Mouse (Mus musculus) olfactory bulb, adult 2 months (tissue): ENCODE measurements around the gene Dis3l2. TPM values are rescaled to one million over a fixed set of nuclear protein-coding genes. Genes with fewer than 3 reads are reported as not detected.
A peak's percentile ranks its signal among the peaks of the same experiment; 100 is the strongest.

Experiments
- H3K27ac ChIP-seq: fragments of 200-500 bp; 2 replicates; pipeline ENCODE4 v1.5.1; 2012; ENCODE audit warnings: low read depth, low read length; ENCODE audit not compliant: insufficient read depth
- H3K4me1 ChIP-seq: fragments of 200-500 bp; 2 replicates; pipeline ENCODE4 v1.6.1; 2012; ENCODE audit warnings: low read length; ENCODE audit not compliant: control insufficient read depth, insufficient read depth
- H3K4me3 ChIP-seq: fragments of 200-500 bp; 2 replicates; pipeline ENCODE4 v1.5.1; 2012; ENCODE audit warnings: mild to moderate bottlenecking, low read depth, low read length, moderate library complexity; ENCODE audit not compliant: insufficient read depth
- CTCF ChIP-seq: fragments of 200-500 bp; IDR thresholded peaks from 2 replicates; pipeline ENCODE4 v1.5.1; 2012; ENCODE audit warnings: low read depth, mild to moderate bottlenecking, low read length, moderate library complexity; ENCODE audit not compliant: insufficient read depth
- POLR2A ChIP-seq: fragments of 200-500 bp; IDR thresholded peaks from 2 replicates; pipeline ENCODE4 v1.6.1; 2012; ENCODE audit warnings: mild to moderate bottlenecking, low read depth, low read length, moderate library complexity; ENCODE audit not compliant: insufficient read depth
- WGBS: fragments of 180-500 bp; shearing (Covaris S2); methylation state at CpG from one replicate; pipeline ENCODE4 v1.1.7; 2018; 5-methylcytosine and 5-hydroxymethylcytosine counted together
- polyA plus RNA-seq: library from polyadenylated mRNA; stranded (reverse); fragments of >200 nt; gene quantifications from 2 replicates; pipeline ENCODE4 v1.2.4, GENCODE M21; 2012; ENCODE audit warnings: low replicate concordance; ENCODE audit not compliant: missing spikeins, insufficient read depth, insufficient read length

Dis3l2 gene
- polyA plus RNA-seq, 1 experiment: not detected

DNA sequence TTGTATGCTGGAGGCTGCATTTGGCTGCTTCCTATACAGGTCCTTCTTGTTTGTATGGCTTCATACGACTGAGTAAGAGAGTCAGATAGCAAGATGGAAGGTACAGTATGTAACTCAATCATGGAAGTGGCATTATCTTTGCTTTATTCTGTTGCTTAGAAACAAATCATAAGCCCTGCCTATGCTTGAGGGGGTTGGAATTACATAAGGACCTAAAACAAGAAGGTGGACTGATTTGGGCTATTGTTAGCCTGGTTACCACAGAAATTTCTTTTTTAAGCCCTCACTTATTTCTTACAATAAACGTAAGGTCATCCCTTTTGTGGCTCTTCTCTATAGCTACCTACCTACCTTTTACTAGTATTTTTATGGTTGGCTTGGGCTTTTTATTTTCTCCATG is 131.4 kb downstream of the Dis3l2 start:
- no peak for TF ChIP-seq POLR2A
- TF ChIP-seq CTCF: no peak
- Histone ChIP-seq H3K4me1 (peaks cover 3% of the 10 kb centered on the region; the same call in 1 of the 2 replicates), H3K4me3 (no peak overlapping the region), H3K27ac (0 out of 2 replicates have a peak overlapping the region, but pooled peaks have one; percentile 7)
- WGBS: 65% methylated on average over 2 of the region's 2 CpGs

DNA sequence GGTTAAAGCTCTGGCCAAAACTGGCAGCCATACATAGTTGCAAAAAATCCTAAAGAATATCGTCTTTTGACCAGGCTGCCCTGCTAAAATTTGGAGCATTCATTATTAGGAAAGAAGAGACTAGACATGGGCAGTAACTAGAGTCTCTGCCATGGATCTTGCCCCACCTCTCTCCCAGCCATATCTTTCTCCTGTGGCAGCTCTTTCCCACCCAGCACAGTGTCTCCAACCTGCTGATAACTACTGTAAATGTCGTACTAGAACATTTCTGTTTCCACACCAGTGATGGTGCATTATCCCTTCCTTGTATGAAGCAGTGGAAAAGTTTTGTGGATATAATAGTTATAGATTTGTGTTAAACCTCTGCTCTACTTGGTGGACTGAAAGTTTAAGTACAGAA is 147.1 kb downstream of the Dis3l2 start:
- Histone ChIP-seq H3K27ac (no peak overlapping the region), H3K4me1 (no peaks in the 10 kb centered on the region), H3K4me3 (no peak overlapping the region)
- 86% methylated on average over 2 of the region's 2 CpGs for WGBS
- TF ChIP-seq POLR2A: no peak
- TF ChIP-seq CTCF: no peak

DNA sequence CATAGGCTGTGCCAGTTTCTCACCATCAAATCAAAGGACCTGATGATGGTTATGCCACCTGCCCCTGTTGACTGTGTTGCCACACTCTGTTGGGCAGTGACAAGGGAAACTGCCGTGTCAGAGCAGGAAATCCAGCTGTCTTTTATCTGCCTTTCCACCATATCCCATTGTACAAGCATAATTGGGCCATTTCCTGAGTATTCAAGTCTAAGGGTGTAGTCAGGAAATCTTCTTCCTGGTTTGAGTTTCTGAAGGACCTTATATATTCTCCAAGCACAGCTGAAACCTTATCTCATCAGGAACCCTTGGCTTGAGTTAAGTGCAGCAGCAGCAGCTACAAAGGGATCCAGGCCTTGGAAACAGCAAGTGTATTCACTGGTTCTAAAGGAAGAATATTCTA is 155.3 kb downstream of the Dis3l2 start:
- 63% methylated on average over 1 of the region's 1 CpGs for WGBS
- Histone ChIP-seq H3K27ac (no peak overlapping the region), H3K4me1 (no peaks in the 10 kb centered on the region), H3K4me3 (no peak overlapping the region)
- TF ChIP-seq POLR2A (no peak), CTCF (no peak)

DNA sequence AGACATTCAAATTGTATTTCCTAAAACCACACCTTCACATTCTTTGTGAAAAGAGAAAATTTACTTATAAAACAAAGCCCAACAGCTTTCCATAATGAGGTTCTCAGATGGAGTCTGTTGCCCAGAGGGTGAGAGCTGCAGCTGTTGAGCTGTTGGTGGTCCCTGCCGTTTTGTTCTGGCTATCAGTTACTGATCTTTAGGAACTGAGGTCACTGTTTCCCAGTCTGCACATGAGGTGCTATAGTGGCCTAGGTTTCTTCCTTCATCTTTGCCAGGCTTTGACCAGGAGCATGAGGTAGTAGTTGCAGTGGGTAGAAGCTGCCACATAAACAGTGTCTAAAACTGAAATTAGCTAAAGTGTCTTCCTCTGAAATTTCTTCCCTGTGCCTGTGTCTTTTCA is 155.8 kb downstream of the Dis3l2 start:
- Histone ChIP-seq H3K27ac (no peak overlapping the region), H3K4me3 (no peak overlapping the region), H3K4me1 (no peaks in the 10 kb centered on the region)
- no peak for TF ChIP-seq CTCF
- no peak for TF ChIP-seq POLR2A
- 24% methylated on average over 1 of the region's 1 CpGs for WGBS

DNA sequence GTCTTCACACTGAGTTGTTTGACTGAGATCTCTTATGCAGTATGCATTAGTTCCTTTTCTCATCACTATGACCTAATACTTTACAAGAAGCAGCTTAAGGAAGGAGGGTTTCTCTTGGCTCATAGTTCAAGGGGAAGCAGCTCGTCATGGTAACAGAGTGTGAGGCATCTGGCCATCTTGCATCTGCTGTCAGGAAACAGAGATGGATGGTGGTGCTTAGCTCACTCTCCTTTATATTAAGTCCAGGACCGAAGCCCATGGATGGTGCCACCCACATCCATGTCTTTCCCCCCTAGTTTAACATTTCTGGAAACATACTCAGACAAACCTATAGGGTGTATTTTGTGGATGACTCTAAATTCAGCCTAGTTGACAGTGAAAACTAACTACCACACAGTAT is 170.1 kb downstream of the Dis3l2 start:
- Histone ChIP-seq H3K27ac (no peak overlapping the region), H3K4me1 (no peaks in the 10 kb centered on the region), H3K4me3 (no peak overlapping the region)
- WGBS: 59% methylated on average over 2 of the region's 2 CpGs
- TF ChIP-seq POLR2A: no peak
- no peak for TF ChIP-seq CTCF

DNA sequence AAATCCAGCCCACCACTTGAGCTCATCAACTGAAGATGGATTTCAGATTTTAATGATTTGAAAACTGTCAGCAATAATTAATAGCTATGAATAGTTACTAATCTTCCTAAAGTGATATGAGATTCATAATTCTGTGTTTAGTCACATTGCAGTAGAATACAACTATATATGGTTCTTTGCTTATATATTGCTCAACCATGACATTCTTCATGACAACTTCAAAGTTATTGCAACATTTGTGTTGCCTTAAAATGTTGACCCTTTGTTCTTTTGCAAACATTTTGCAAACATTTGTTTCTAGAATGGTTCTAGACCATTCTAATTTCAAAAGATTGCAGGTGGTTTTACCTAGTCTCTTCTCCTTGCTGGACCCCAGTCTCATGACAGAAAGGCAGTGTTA is 175.1 kb downstream of the Dis3l2 start:
- TF ChIP-seq CTCF: no peak
- Histone ChIP-seq H3K4me1 (no peaks in the 10 kb centered on the region), H3K4me3 (no peak overlapping the region), H3K27ac (no peak overlapping the region)

DNA sequence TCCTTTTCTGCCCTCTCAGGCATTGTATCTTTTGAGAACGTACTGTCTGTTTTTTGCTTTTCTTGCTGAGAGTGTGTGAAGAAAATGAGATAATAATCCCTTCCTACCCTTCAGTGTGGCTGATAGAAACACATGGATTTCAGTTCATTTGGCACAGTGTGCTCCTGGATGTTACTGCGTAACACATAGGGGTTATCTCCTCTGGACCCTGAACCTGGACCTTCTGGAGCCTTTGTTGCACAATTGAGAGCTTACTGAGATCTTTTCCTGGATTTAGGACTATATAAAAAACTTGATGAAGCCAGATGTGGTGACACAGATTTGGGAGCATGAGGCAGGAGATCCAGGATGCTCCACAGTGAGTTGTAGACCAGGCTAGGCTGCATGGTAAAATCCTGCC is 175.9 kb downstream of the Dis3l2 start:
- no peak overlapping the region for H3K27ac ChIP-seq
- no peaks in the 10 kb centered on the region for H3K4me1 ChIP-seq
- WGBS: 96% methylated on average over 2 of the region's 2 CpGs
- no peak overlapping the region for H3K4me3 ChIP-seq
- TF ChIP-seq CTCF: no peak
- no peak for TF ChIP-seq POLR2A

DNA sequence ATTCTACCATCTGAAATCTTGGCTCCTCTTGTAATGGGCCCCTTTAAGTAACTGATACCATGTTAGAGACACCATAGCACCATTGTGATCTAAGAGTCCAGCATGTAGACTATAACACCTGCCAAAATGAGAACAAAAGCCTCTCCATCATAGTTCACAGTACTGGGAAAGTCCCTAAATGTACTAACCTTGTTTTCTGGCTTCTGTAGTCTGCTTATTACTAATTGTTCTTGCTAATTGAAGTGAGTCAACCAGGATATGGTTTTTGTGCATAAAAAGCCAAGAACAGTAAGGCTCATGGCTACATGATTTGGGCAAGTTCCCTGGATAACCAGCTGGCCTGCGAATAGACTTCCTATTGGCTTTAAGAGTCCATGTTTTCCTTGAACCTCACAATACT is 183.5 kb downstream of the Dis3l2 start:
- 100% methylated on average over 1 of the region's 1 CpGs for WGBS
- TF ChIP-seq CTCF (no peak), POLR2A (no peak)
- no peaks in the 10 kb centered on the region for H3K4me1 ChIP-seq
- no peak overlapping the region for H3K4me3 ChIP-seq
- H3K27ac ChIP-seq: no peak overlapping the region

DNA sequence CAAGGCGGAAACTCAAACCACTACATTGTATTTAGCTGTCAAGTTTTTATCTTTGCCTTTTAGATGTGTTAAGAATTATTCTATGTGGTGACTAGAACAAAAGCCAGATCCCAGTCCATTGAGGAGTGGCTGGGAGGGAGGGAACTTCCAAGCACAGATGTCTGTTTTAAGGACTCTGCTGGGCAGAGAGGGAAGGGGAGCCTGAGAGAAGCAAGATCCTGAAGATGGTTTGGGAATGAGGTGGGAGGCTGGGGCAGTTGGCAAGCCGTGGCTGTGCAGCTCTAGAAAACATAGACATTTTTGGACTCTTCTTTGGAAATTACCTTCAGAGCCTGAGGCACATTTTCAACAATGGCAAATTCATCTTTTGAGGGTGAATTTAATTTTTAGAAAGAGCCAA is 208.9 kb downstream of the Dis3l2 start:
- whole genome bisulfite sequencing: 91% methylated on average over 2 of the region's 2 CpGs
- TF ChIP-seq CTCF: no peak
- no peak overlapping the region for H3K27ac ChIP-seq
- no peak overlapping the region for H3K4me3 ChIP-seq
- H3K4me1 ChIP-seq: no peaks in the 10 kb centered on the region

DNA sequence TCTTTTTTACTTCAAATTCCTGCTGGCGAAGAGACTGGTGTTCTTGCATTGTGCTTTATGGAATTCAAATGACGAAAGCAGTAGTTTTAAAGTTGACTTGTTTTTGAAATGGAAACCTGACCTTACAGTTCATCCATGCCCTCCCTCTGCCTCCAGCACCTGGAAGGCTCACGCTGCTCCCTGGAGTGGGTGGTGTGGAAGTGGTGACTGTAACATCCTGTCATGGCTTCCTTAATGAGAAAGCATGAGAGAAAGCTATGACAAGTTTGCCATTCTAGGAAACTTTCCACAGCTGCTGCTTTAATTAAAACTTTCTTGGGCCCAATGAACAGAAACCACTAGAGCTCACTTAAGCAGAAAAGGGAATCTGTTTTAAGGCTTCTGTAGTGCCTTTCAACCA is 210.3 kb downstream of the Dis3l2 start:
- no peak overlapping the region for H3K4me3 ChIP-seq
- no peaks in the 10 kb centered on the region for H3K4me1 ChIP-seq
- no peak overlapping the region for H3K27ac ChIP-seq
- no peak for TF ChIP-seq POLR2A
- no peak for TF ChIP-seq CTCF
- 76% methylated on average over 3 of the region's 3 CpGs for WGBS

DNA sequence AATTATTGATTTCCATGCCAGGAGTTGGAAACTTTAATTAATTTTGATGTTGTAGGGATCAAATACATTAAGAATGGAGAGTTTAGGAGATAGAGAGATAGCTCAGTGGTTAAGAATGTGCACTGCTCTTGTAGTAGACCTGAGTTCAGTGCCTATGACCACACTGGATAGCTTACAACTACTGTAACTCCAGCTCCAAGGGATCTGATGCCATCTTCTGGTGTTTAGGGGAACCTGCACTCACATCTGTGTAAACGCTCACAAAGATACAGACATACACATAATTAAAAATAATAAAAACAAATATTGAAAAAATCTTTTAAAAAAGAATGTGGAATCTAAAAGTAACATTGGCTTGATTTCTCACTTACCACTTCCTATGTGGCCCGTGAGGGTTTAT is 211.1 kb downstream of the Dis3l2 start:
- Histone ChIP-seq H3K27ac (no peak overlapping the region), H3K4me1 (no peaks in the 10 kb centered on the region), H3K4me3 (no peak overlapping the region)
- no peak for TF ChIP-seq CTCF
- no peak for TF ChIP-seq POLR2A
- WGBS: 96% methylated on average over 2 of the region's 2 CpGs
